Mouse (Mus musculus): ENCODE results near the gene Shc1. TPM values are rescaled to one million over a fixed set of nuclear protein-coding genes. Genes with fewer than 3 reads are reported as not detected.

The Shc1 gene
- polyA plus RNA-seq, 2 experiments from 2014 or later, result 33.2 to 35.2 TPM

DNA sequence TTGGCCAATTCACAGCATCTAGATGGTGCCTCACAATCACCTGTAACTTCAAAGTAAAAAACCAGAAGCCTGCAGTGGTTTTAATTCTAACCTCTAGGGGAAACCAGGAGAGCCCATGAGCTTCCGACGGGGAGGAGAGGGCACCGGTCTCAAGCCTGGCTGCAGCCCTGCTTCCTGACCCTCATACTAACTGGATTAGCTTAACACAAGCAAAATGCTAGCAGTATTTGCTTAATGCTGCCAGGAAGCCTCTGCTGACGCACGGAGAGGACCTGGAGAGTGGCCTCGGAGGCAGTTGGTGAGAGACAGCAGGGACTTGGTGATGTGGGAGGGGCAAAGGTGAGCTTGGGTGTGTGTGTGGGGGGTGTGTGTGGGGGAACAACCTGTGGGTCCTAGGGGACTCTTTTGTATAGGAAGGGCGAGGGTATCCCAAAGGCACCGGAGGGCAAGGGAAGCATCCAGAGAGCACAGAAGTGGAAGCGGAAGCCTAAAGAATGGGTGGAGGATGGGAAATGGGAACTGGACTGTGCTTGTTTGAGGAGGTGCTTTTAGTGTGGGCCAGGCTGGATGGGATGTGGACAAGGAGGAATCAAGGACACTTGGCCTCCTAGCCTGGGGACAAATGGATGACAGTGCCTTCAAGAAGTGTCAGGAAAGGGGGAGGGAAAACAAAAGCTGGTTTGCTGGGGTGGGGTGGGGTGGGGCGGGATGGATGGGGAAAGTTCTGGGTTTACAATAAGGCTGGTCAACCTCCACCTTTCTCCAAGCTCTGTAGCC, 36.3 kb downstream of the Shc1 start, which contains the start of gene Pmvk:
TSS of gene Pmvk (plus strand) at position 141 of the 777 bp plus-strand sequence.
- no peak for ATAC-seq

- no peak for ATAC-seq
Measured at GRCm38 (mm10) chr3:89455786-89456285, 37.6 kb downstream of the Shc1 start.

GRCm38 (mm10) chr3:89456726-89457665, 38.8 kb downstream of the Shc1 start:
- peak; percentile 50 for ATAC-seq

- peak; percentile 70 for ATAC-seq
Measured at GRCm38 (mm10) chr3:89458372-89458964, 40.2 kb downstream of the Shc1 start.

DNA sequence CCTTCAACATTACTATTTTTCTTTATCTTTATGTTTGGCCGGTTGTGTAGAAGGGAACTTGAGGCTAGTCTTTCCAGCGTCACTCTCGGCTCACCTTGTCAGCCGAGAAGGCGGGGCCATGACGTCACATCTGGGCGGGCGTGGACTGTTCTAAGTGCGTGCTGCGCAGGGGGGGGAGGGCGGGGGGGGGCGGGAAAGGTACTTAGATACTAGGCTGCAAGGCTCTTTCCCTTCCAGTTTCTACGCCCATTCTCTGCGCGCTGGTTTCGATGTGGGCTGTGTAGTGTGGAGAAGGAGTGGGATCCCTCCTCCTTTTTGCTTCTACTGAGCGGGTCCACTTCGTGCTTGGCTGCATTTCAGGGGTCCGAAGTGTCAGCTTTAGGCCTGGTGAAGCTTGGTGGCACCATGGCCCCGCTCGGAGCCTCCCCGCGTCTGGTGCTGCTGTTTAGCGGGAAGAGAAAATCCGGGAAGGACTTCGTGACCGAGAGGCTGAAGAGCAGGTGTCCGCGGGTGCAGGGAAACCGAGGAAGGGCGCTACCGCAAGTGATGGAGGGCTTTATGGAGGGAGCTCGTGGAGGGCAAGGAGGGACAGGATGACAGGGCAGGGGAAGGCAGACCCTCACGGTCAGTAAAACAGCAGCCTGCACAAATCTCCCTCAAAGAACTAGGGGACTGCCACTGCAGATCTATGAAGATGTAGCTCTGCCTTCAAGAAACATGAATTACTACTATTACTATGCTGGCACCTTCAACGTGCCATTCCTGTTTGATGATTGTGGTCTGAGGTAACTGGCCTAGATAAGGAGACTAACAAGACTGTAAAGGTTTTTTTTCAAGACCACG, 40.9 kb downstream of the Shc1 start:
- ATAC-seq, result peak; percentile 90

DNA sequence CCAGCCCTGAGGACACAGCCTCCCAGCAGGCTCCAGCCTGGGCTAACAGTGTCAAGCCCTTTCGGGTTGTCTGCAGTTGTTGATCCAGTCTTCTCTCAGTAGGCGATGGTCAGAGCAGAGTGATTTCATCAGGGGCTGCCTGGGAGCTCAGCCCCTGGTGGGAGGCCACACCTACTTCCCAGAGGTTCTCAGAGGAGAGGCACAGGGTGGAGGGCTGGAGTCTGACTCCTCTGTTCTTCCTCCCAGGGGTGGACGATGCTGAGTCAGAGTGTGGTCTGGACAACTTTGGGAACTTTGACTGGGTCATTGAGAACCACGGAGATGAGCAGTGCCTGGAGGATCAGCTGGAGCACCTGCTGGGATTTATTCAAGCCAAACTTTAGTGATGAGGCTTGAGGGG, 50.0 kb downstream of the Shc1 start:
- no peak for ATAC-seq

DNA sequence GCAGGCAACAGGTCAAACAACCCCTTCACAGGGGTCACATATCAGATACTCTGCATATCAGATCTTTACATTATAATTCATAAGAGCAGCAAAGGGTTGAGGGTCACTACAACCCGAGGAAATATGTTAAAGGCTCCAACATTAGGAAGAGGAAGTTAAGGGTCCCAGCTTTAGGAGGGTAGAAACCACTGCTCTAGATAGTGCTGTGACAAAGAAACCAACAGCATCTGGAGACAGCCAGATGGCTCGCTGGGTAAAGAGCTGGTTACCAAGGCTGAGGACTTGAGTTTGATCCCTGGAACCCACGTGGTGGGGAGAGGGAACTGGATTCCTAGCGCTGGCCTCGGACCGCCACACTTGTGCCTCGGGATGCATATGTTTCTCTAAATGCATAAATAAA, 54.0 kb downstream of the Shc1 start:
- ATAC-seq, result no peak

GRCm38 (mm10) chr3:89473838-89474237, 55.6 kb downstream of the Shc1 start:
- no peak for ATAC-seq

- ATAC-seq, result no peak
Measured at GRCm38 (mm10) chr3:89479055-89479454, 60.8 kb downstream of the Shc1 start.

Other genes starting within 250 kb of the Shc1 start
- gene Scamp3, start 241.0 kb upstream of the Shc1 start, polyA plus RNA-seq (2017; shearing (Covaris generic)), result 100 to 1,000 TPM; 177 to 239 TPM
- 100 to 1,000 TPM; 209 to 296 TPM for gene Fam189b, start 235.3 kb upstream of the Shc1 start, polyA plus RNA-seq (2017; shearing (Covaris generic))
- 100 to 1,000 TPM in 1 of 2 experiments, 10 to 100 TPM in 1; 81.2 to 128 TPM for gene Gba, start 215.5 kb upstream of the Shc1 start, polyA plus RNA-seq (2017; shearing (Covaris generic))
- gene Thbs3, start 203.3 kb upstream of the Shc1 start, polyA plus RNA-seq (2017; shearing (Covaris generic)), result 1 to 10 TPM; 3.4 to 3.6 TPM
- gene Mtx1, start 191.4 kb upstream of the Shc1 start, polyA plus RNA-seq (2017; shearing (Covaris generic)), result 100 to 1,000 TPM in 1 of 2 experiments, 10 to 100 TPM in 1; 78.8 to 144 TPM
- 1 to 10 TPM; 1.1 to 2.0 TPM for gene Muc1, start 189.4 kb upstream of the Shc1 start, polyA plus RNA-seq (2017; shearing (Covaris generic))
- gene Krtcap2, start 172.5 kb upstream of the Shc1 start, polyA plus RNA-seq (2017; shearing (Covaris generic)), result 100 to 1,000 TPM; 258 to 319 TPM
- gene Trim46, start 172.1 kb upstream of the Shc1 start, polyA plus RNA-seq (2017; shearing (Covaris generic)), result 1 to 10 TPM; 4.0 to 7.0 TPM
- gene Dpm3, start 159.1 kb upstream of the Shc1 start, polyA plus RNA-seq (2017; shearing (Covaris generic)), result 100 to 1,000 TPM; 116 to 155 TPM
- 100 to 1,000 TPM; 248 to 324 TPM for gene Slc50a1, start 147.9 kb upstream of the Shc1 start, polyA plus RNA-seq (2017; shearing (Covaris generic))
- gene Efna1, start 137.3 kb upstream of the Shc1 start, polyA plus RNA-seq (2017; shearing (Covaris generic)), result not detected
- gene Efna3, start 95.5 kb upstream of the Shc1 start, polyA plus RNA-seq (2017; shearing (Covaris generic)), result not detected
- not detected for gene Efna4, start 80.4 kb upstream of the Shc1 start, polyA plus RNA-seq (2017; shearing (Covaris generic))
- 10 to 100 TPM in 1 of 2 experiments, 1 to 10 TPM in 1; 8.5 to 13.3 TPM for gene Adam15, start 68.4 kb upstream of the Shc1 start, polyA plus RNA-seq (2017; shearing (Covaris generic))
- under 1 TPM in 1 of 2 experiments, not detected in 1; 0.42 TPM for gene Dcst2, start 56.5 kb upstream of the Shc1 start, polyA plus RNA-seq (2017; shearing (Covaris generic))
- 1 to 10 TPM in 1 of 2 experiments, under 1 TPM in 1; 0.59 to 1.1 TPM for gene Dcst1, start 53.2 kb upstream of the Shc1 start, polyA plus RNA-seq (2017; shearing (Covaris generic))
- gene Zbtb7b, start 23.7 kb upstream of the Shc1 start, polyA plus RNA-seq (2017; shearing (Covaris generic)), result 10 to 100 TPM; 11.7 to 13.2 TPM
- 1 to 10 TPM in 1 of 2 experiments, not detected in 1; 5.3 TPM for gene Lenep, start 15.7 kb upstream of the Shc1 start, polyA plus RNA-seq (2017; shearing (Covaris generic))
- 10 to 100 TPM; 52.2 to 71.7 TPM for gene Flad1, start 6.6 kb upstream of the Shc1 start, polyA plus RNA-seq (2017; shearing (Covaris generic))
- 10 to 100 TPM; 21.6 to 40.2 TPM for gene Cks1b, start 60 bp upstream of the Shc1 start, polyA plus RNA-seq (2017; shearing (Covaris generic))
- 1 to 10 TPM; 6.0 to 7.9 TPM for gene Pygo2, start 11.8 kb downstream of the Shc1 start, polyA plus RNA-seq (2017; shearing (Covaris generic))
- 10 to 100 TPM; 41.4 to 52.4 TPM for gene Pbxip1, start 18.3 kb downstream of the Shc1 start, polyA plus RNA-seq (2017; shearing (Covaris generic))
- 10 to 100 TPM; 29.8 to 46.0 TPM for gene Pmvk, start 36.1 kb downstream of the Shc1 start, polyA plus RNA-seq (2017; shearing (Covaris generic))
- not detected for gene Kcnn3, start 101.7 kb downstream of the Shc1 start, polyA plus RNA-seq (2017; shearing (Covaris generic))